Mouse (Mus musculus) cerebellum, adult (tissue): Measurements from ENCODE around the gene Clec16a.

ENCODE experiments used
- ATAC-seq: cut with Nextera tagmentation; 2 replicates; pipeline ENCODE4 v1.9.2; 2017; ENCODE audit warnings: mild to moderate bottlenecking, moderate library complexity, mixed read lengths; ENCODE audit not compliant: insufficient number of reproducible peaks, low FRiP score, low TSS enrichment

Clec16a gene

DNA sequence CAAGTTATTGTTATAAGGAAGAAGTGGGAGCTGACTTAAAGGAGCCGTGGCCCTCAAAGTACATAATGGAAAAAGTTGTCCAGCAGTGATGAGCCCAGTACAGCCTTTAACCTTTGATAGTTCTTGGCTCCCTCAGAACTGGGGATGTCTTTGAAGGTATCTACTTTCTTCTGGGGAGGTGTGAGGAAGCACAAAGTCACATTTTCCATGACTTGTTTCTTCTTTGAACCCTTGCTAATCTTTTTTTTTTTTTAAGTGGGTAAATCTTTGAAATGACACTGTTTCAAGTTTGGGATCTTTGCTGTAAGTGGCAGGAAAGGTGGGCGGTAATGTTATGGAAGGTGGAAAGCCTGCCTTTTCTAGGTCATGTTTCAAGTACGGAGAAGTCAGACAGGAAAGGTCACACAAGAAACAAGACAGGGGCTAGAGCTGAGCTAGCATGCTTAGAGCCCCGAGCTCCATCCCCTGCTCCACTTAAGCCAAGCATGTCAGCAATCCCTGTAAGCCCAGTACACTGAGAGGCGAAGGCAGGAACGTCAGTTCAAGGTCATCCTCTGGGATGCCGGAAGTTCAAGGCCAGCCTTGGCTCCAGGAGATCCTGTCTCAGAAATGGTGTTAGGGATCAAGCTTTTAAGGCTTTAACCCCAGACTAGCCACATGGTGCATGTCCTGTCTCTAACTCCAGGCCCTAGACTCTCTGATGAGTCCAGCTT is 124.0 kb downstream of the Clec16a start:
- no peak for ATAC-seq

DNA sequence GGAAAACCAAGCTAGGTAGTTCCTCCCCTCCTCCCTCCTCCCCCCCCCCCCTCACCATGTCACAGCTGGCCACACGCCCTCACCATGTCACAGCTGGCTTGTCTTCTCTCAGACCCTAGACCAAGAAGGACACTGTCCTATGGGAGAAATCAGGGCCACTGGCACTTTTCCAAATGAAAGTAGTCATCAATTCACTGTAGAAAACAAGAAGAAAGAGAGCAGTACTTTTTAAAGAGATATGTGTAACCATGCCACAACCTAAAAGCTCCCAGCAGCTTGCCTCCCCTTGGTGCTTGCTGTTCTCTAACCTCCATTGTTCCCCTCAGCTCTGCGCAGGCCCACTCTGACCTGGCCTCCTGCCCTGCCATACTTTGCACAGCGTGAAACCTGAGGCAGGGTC is 124.8 kb downstream of the Clec16a start:
- no peak for ATAC-seq

DNA sequence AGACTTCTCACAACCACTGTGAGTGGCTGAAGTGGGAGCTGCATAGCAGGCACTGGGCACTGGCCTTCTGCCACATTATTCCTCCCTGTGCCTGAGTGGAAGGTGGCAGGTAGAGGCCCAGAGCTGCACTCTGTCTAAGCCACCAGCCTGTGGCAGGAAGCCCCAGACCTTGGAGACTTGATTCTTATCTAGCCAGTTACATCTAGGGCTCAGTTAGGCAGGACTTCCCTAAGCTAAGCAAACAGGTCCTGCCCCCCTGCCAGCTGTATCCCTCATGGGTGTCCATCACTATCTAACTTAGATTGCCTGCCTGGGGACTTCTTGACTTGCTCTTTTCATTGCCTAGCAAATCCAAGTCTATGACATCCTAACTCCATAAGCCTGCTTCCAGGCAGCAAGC is 127.4 kb downstream of the Clec16a start:
- ATAC-seq: no peak

DNA sequence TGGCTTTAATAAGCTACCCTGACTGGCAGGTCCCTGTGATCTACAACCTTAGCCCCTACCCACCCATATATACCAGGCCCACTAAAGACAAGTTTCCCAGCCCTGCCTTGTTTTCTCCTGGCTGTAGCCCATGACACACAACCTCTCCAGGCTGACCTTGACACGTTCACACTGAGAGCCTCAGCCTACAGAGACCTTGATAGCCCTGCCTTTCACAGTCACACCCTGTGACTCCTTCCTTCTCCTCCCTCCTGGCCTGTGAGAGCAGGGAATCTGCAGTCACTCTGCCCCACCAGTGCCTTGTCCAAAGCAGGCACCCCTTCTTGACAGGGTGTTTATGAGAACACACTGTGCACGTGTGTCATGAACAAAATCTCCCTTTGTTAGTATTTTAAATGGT is 128.9 kb downstream of the Clec16a start:
- no peak for ATAC-seq

DNA sequence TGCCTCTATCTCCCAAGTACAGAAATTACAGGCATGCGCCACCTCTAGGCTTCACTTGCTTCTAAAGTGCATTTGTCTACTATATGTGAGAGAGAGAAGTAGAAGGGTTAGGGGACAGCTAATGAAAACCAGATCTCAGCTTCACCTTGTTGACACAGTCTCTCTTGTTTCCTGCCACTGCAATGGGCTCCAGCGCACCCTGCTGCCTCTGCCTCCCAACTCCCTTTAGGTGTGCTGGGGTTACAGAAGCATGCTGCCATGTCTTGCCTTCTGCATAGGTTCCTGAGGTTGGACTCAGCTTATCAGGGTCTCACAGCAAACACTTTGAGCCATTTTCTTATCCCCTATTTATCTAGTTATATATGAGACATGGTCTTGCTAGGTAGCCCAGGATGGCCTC is 129.8 kb downstream of the Clec16a start:
- no peak for ATAC-seq

DNA sequence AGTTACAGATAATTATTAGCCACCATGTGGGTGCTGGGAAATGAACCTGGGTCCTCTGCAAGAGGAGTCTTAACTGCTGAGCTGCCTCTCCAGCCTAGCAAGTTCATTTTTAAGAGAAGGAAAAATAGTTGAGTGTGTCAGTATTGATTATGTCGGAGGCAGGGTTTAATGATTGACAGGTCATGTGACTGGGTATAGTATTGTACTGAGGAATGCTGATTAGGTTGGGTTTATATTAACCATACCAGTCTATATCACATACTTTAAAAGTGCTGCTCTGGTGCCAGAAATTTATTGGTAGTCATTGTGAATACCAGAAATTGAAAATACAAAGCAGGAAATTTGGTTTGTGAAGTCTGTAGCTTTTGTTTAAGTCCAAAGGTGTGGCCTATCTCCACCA is 130.5 kb downstream of the Clec16a start:
- no peak for ATAC-seq

DNA sequence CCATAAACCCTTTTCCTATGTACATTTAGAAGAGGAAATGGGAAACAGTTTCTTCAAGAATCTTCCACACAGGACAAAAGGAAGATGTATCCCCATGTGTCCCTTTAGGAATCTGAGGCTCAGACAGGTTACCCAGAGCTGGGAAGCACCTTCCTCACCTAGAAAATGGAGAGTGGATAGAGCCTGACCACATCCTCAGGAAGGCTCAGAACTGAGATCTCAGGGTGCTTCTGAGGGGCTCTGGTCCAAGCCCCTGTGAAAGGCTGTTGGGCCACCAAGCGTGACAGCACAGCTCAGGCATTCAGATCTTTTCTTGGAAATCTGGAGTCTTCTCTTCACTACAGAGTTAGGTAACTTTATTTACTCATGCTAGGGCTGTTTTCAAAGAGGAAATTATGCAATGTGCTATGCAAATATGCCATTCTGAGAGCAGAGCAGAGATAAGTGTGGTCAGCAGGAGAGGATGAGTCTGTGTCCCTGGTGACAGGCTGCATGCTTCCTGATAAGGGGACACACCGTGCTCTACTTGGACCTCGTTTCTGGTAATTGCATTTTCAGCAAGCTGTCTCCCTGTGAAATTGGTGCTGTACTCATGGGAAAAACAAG is 131.4 kb downstream of the Clec16a start:
- ATAC-seq: no peak

DNA sequence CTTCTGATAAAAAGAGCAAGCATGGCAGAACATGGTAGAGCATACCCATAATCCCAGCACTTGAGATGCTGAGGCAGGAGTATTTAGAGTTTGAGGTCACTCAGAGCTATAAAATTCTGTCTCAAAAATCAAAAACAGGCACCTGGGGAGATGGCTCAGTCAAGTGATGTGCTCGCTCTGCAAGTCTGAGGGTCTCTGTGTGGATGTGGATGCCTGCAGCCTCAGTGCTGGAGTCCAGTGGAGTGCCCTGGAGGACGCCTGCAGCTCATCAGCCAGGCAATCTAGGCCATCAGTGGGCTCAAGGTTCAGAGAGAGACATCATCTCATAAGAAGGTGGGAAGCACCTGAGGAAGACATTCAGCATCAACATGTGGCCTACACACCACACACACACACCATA is 137.4 kb downstream of the Clec16a start:
- ATAC-seq: no peak

DNA sequence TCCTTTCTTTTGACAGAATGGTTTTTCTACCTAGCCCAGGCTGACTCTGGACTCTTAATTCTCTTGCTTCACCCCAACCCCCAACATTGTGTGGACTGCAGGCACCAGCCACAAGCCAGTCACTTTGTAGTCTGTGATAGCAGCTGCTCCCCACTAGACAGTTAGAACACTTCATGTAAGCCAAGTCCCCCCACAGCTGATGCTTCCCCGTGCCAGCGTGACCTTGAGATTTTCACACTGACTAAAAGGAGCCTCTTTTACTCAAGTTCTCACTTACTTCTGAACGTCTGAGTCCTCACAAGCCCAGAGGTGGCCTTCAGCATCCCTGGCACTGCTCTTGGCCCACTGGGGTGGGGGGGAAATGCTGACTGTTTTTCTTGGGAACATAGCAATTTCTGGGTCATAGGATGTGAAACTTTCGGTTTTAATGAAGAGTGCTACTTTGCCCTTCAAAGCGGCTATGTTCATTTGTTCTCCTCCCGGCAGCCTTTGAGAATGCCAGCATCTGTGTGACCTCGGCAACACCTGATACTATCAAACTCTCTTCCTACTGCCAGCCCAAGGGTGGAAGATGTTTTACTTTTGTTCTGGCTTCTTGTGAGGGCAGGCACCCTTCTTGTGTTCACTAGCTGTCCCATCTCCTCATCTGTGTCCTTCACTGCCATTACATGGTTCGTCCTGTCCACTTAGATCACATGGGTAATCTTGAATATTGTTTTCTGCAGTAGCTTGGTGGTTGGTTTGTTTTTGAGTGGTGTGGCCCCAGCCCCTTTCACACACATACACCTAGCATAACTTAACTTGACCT is 138.3 kb downstream of the Clec16a start:
- ATAC-seq: no peak

DNA sequence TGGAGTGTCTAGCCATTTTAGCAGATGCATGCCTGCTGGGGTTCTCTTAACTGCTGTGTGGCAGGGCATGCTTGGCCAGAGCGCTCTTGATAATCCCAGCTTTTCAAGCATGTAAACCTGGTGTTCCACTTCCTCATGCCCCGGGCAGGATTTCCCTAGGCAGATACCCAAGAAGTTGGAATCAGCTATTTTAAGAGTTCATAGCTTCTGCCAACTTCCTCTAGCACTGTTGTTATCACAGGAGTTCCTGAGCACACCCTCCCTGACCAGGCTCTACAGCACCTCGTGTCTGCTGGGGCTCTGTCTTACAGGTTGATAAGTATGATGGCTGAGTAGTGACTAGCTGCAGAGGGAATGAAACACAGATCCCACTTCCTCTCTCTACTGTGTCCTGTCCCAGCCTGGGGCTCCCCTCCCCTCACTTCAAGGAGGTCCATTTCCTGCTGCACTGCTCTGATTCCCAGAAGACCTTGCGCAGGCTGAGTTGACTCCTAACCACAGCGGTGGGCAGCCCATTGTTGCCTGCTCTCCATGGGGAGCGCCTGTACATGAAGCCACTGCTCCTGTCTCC is 144.7 kb downstream of the Clec16a start:
- no peak for ATAC-seq

DNA sequence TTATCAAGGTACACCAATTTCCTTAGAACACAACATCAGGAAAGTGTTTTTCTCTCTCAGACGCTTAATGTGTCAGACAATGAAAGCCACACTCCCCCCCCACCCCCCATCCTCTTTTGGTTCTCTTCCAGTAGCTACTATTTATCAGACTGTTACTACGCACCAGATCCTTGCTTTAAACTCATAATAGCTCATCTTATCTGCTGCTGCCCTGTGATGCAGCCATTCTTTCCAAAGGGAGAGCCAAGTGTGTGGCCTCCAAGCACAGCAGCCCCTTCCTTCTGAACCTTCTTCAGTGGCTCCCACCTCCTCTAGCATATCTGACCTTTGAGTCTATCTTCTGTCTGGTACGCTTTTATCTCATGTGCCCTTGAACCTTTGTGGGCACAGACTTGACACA is 145.3 kb downstream of the Clec16a start:
- ATAC-seq: no peak

DNA sequence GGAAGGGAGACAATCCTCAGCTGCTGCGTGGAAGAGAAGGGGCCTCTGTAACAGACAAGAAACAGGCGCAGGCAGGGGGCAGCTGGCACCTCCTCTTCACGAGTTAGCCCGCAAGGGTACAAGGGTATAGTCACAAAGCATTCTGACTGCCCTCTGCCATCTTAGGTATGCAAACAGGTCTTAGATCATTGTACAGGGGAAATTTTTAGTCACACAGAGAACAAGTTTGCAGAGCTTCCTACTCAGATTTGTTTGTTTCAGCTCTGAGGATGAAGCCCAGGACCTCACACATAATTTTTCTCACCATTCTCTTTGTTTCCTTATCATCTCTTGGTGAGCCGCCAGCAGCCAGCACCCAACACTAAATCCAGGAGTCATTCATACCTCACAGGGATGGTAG is 146.6 kb downstream of the Clec16a start:
- ATAC-seq: no peak

DNA sequence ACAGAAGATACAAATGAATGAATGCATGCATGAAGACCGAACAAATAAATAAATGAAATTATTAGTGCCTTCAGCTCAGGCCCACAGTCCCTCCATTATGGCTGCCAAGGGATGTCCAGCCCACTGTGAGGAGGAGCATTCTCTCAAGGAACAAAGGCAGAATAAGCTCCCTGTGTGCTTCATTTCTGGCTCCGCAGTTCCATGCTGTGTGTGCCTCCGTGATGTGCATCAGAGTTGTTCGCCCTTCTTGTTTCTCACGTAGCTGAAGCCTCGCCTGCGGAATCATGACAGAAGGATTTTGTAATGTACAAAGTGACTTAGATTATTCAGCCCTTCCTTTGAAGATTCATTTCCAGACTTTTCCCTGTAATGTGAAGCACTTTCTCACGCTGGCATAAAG is 147.7 kb downstream of the Clec16a start:
- ATAC-seq: no peak

DNA sequence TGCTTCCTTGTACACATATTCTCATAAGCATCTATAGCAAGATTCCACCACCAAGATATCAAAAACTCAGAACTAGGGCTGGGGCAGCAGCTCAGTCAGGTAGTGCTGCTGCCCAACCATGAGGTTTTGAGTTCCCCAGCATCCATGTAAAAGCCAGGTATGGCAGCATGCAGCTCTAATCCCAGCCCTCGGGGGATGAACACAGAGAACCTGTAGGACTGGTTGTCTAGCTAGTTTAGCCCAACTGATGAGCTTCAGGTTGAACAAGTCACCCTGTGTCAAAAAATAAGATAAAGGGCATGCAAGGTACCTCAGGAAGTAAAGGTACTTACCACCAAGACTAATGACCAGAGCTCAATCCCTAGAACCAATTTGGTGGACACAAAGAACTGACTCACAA is 148.3 kb downstream of the Clec16a start:
- no peak for ATAC-seq

DNA sequence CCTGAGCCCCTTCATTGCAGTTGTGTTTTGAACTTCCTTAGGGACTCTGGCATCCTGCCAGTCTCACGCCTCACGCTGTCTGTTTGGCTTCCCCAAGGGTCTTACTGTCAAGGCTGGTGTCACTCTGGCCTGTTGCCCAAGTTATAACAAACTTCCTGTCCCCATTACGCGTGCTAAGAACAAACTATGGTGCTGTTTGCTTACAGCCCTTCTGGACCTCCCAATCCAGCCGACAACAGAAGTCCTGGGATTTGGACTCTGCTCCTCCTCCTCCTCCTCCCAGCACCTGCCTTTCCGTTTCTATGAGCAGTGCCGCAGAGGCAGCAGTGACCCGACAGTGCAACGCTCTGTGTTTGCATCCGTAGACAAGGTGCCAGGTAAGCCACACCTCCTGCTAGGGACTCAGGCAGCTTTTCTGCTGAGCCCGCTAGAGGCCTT is 149.3 kb downstream of the Clec16a start:
- ATAC-seq: no peak

DNA sequence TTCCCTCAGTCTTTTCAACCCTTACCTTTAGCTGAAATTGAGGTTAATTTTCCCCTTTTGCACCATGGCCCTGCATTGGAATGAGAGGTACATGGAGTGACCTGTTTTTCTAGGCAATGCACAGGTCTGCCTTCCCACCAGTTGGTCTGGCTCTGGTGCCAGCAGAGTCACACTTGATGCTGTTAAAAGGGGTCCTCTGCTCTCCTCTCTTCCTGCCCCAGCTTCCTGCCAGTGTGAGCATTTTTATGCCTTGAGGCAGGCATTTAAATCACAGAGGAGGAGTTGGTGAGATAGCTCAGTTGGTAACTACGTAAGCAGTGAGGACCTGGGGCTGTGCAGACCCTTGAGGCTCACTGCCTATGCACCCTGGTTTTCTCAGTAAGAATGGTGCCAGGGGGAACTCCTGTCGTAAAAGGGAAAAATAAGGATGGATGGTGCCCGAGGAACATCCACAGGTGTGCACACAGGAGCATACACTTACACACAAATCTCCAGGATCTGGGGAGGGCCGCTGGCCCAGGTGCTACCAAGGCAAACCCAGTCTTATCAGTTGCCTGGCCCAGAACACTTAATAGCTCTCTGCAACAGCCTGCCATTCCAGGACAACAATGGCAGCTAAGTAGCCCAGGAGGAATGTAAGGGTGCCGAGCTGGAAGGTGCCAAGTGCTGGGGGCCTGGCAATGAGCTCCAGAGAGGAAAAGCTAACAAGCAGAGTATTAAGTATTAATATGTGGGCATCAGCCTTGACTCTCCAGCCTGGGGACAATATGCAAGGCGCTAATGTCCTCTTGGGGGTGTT is 152.9 kb downstream of the Clec16a start:
- no peak for ATAC-seq

DNA sequence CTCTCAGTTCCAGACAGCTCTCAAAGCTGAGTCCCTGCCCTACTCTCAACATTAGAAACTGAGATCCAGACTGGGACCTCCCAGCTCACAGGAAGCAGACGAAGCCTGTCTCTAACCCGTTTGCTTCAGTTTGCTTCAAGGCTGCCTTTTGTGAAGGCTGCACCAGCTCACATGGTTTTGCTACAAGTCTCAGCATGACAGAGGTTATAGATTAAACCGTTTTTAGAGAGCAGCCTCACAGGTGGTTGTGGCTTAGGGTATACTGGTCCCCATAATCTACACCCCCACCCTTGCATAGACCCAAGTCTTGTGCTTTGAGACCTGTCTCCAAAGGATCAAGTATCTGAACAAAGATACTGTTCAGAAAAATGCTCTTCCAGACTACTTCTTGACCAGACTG is 154.2 kb downstream of the Clec16a start:
- ATAC-seq: no peak

DNA sequence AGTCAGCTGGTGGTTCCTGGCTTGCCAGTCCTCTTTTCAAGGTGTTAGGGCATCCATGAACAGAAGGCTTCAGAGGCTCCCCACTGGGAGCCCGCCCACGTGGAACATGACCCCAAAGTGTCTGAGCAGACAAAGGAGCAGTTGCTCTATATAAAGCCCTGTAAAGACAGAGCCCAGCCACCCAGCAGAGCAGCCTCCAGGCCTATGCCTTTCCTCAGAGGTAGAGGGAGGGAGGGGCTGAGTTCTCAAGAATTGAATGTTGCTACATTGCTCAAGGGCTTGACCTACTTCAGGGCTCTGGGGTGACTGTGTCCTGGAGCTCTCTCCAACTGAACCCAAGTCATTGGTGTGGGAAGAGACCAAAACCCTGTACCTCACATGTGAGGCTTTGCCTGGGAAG is 155.0 kb downstream of the Clec16a start:
- peak; percentile 32; the same call in 1 of the 2 replicates for ATAC-seq

DNA sequence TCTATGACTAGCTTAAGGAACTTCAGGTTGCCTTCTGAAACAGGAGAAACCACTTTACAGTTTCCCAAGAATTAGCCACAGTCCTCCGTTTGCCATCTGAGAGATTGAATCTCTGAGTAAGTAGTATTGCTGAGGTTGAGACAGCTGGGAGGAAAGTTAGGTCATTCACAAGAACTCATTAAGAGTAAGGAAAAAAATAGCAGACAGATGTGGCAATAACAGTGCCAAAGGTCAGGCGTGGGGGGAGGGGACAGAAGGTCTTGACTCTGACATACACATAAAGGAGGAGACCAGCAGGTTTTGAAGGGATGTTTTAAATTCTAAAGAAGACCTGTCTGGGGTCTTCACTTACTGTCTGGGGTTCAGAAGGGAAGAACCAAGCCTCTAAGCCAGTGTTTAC is 157.3 kb downstream of the Clec16a start:
- ATAC-seq: no peak

DNA sequence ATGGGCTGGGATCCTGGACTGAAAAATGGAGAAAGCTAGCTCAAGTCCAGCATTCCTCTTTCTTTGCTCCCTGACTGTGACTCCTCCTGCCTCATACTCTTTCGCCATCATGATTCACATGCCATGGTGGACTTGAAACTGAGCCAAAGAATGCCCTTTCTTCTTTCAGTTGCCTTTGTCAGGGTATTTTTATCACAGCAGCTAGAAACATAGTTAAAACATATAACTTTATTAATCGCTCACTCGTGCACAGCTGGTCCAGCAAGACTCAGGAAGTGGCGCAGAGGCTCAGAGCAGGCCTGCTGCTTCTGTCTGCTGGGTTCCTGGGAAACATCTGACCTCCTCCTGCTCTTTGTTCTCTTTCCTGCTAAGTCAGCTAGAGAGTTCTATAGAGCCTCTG is 158.8 kb downstream of the Clec16a start:
- no peak for ATAC-seq
